10 mouse cellular contexts compared by ENCODE assay signal in the genomic region with DNA sequence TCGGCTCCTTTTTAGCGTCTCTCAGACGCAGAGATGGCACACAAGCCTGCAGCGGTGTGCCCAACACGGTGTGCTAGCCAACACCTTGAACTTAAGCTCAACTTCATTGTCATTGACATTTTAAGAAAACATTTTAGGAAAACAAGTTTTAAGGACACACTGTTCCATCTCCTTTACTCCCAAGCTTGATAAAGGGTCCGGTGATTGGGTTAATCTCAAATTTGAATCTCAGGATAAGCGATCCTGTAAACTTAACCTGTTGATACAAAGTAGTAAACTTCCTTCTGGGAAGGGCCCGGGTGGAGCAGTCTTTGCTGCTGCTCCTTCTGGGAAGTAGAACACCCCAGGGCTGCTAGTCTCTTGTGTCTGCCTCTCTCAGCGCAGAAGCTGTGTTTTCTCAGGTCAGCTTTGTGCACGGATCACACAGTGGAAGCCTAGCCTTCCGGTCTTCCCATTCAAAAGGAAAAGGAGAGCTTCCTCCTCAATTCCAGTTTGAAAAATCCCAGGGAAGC.
DNase-seq lines count a peak whose midpoint lies in the region; ATAC-seq and TF ChIP-seq lines count a peak whose summit lies in the region.
"Had no signal": no experiment of that assay in that cellular context is flagged by ENCODE, and none has a peak within 500 bp of the region (broad histone marks: within the 10 kb centered on the region; RNA-seq: fewer than 3 reads in every experiment).

No protein-coding gene starts in this region.

- TF ChIP-seq POLR2A in spleen, adult 2 months (IDR thresholded peaks at IDR 0.05; ENCODE audit: low read depth, low read length): no peak

- peaks cover 12% of the 10 kb centered on the region for H3K4me1 ChIP-seq in heart, postnatal 0 days (ENCODE audit: control insufficient read depth, insufficient read depth)
- H3K4me1 ChIP-seq in spleen, adult 2 months (ENCODE audit: control insufficient read depth, insufficient read depth, insufficient read length): peaks cover 7% of the 10 kb centered on the region; the same call in 1 of the 2 replicates
- peaks cover 61% of the 10 kb centered on the region for H3K4me1 ChIP-seq in limb, embryonic 10.5 days

- TF ChIP-seq EP300 in heart, postnatal 0 days (IDR thresholded peaks at IDR 0.05; ENCODE audit: low read depth): no peak

- no peaks in the 10 kb centered on the region for H3K9me3 ChIP-seq in heart, postnatal 0 days (replicated peaks; ENCODE audit: control insufficient read depth, low read length)
- no peaks in the 10 kb centered on the region for H3K9me3 ChIP-seq in limb, embryonic 10.5 days (replicated peaks)
- H3K9me3 ChIP-seq: G1E had no signal

- no peak overlapping the region for H3K4me3 ChIP-seq in heart, postnatal 0 days (ENCODE audit: low read depth, low read length)
- H3K4me3 ChIP-seq in spleen, adult 2 months (ENCODE audit: extremely low read depth, insufficient read depth, insufficient read length): no peak overlapping the region
- no peak overlapping the region for H3K4me3 ChIP-seq in limb, embryonic 10.5 days

- H3K27me3 ChIP-seq in heart, postnatal 0 days (ENCODE audit: control insufficient read depth, insufficient read depth, low read length): peaks cover 59% of the 10 kb centered on the region
- H3K27me3 ChIP-seq in spleen, adult 2 months (ENCODE audit: control insufficient read depth, insufficient read depth, low read length): no peaks in the 10 kb centered on the region
- no peaks in the 10 kb centered on the region for H3K27me3 ChIP-seq in limb, embryonic 10.5 days (ENCODE audit: low read depth, poor library complexity, severe bottlenecking)

- no peak overlapping the region for H3K9ac ChIP-seq in heart, postnatal 0 days (replicated peaks; ENCODE audit: low read depth, low read length)

- peak overlapping the region; percentile 40 for H3K4me2 ChIP-seq in heart, postnatal 0 days (ENCODE audit: low read depth, low read length)
- H3K4me2 ChIP-seq: midbrain, embryonic 11.5 days had no signal

- TF ChIP-seq CTCF in heart, postnatal 0 days (IDR thresholded peaks at IDR 0.05; ENCODE audit: low read depth): no peak
- no peak for TF ChIP-seq CTCF in spleen, adult 2 months (IDR thresholded peaks at IDR 0.05; ENCODE audit: extremely low read depth, insufficient read depth, insufficient read length, insufficient replicate concordance)

- WGBS in heart, postnatal 0 days: 51% methylated on average over 11 of the region's 11 CpGs
- 86% methylated on average over 11 of the region's 11 CpGs for WGBS in spleen, adult 2 months
- WGBS in limb, embryonic 10.5 days: 80% methylated on average over 11 of the region's 11 CpGs

- peak; percentile 39 for ATAC-seq in heart, postnatal 0 days (ENCODE audit: insufficient read depth, low read depth)
- ATAC-seq: forebrain, embryonic 14.5 days had no signal

- H3K27ac ChIP-seq in heart, postnatal 0 days (ENCODE audit: low read depth): peak overlapping the region; percentile 60
- H3K27ac ChIP-seq in spleen, adult 2 months (ENCODE audit: insufficient read depth, low read length): peak overlapping the region; percentile 7; the same call in 1 of the 2 replicates
- H3K27ac ChIP-seq in limb, embryonic 10.5 days: peak overlapping the region; percentile 5

- H3K36me3 ChIP-seq in heart, postnatal 0 days (replicated peaks; ENCODE audit: control insufficient read depth, insufficient read depth, low read length): no peaks in the 10 kb centered on the region
- H3K36me3 ChIP-seq in spleen, adult 2 months (ENCODE audit: control insufficient read depth, insufficient read depth, low read length): peaks cover 3% of the 10 kb centered on the region; the same call in 1 of the 2 replicates
- no peaks in the 10 kb centered on the region for H3K36me3 ChIP-seq in limb, embryonic 10.5 days
- H3K36me3 ChIP-seq: G1E had no signal

- peak; percentile 12 for DNase-seq in heart, postnatal 0 days (ENCODE audit: low spot score)
- no peak for DNase-seq in heart, adult 11 months
- no peak for DNase-seq in spleen, adult 2 months (ENCODE audit: low read depth in 1 of 2, low spot score in 2 of 2)
- DNase-seq in spleen, adult 12 weeks (ENCODE audit: low spot score): no peak
- no peak for DNase-seq in limb, embryonic 10.5 days (ENCODE audit: low spot score)
- no peak for DNase-seq in embryo, embryonic 9.5 days (ENCODE audit: extremely low spot score)
- DNase-seq in kidney, postnatal 10 days: no peak

Comparison
In these comparisons a context has a peak if more than half of its experiments do, and no peak if none do; other contexts are left out.
1. H3K27ac ChIP-seq: peak in every context shown above with its lines; median percentile 60 in heart, postnatal 0 days; 7 in spleen, adult 2 months; 5 in limb, embryonic 10.5 days.